Mouse (Mus musculus): ENCODE measurements around the gene Psme3. TPM values are rescaled to one million over a fixed set of nuclear protein-coding genes. Genes with fewer than 3 reads are reported as not detected.

The Psme3 gene
- polyA plus RNA-seq, 1 experiment from 2014 or later: 158 TPM

- Histone ChIP-seq H3K27me3 (ENCODE audit: control insufficient read depth, insufficient read depth, low read length) (no peaks in the 10 kb centered on the region), H3K9me3 (ENCODE audit: control insufficient read depth, low read length) (no peaks in the 10 kb centered on the region), H3K27ac (replicated peaks; ENCODE audit: low read depth, low read length) (no peak overlapping the region), H3K9ac (ENCODE audit: low read length) (peak overlapping the region; percentile 83), H3K4me2 (ENCODE audit: low read depth, severe bottlenecking) (peak overlapping the region; percentile 99), H3K4me3 (ENCODE audit: low read depth, low read length) (peak overlapping the region; percentile 94), H3K4me1 (ENCODE audit: control insufficient read depth, insufficient read depth, low read length) (peaks cover 5% of the 10 kb centered on the region), H3K36me3 (ENCODE audit: control insufficient read depth, insufficient read depth, low read length) (peaks cover 6% of the 10 kb centered on the region)
- DNase-seq (ENCODE audit: low spot score) (no peak), ATAC-seq (ENCODE audit: insufficient number of reproducible peaks, low FRiP score, low TSS enrichment, low read depth) (peak; percentile 9; the same call in 1 of the 2 replicates)
- 14% methylated on average over 26 of the region's 26 CpGs for WGBS
These were observed 14.6 kb upstream of the Psme3 start for GRCm38 (mm10) chr11:101301299-101302003.

GRCm38 (mm10) chr11:101302004-101302798 is 13.8 kb upstream of the Psme3 start, which contains the start of gene Becn1:
TSS of gene Becn1 (minus strand) at chr11:101302286.
- peak; percentile 83; the same call in 1 of the 2 replicates for ATAC-seq (ENCODE audit: insufficient number of reproducible peaks, low FRiP score, low TSS enrichment, low read depth)

GRCm38 (mm10) chr11:101307744-101308143 is 8.3 kb upstream of the Psme3 start:
- Histone ChIP-seq H3K27ac (replicated peaks; ENCODE audit: low read depth, low read length) (no peak overlapping the region), H3K4me3 (ENCODE audit: low read depth, low read length) (no peak overlapping the region), H3K9me3 (ENCODE audit: control insufficient read depth, low read length) (no peaks in the 10 kb centered on the region), H3K36me3 (ENCODE audit: control insufficient read depth, insufficient read depth, low read length) (no peaks in the 10 kb centered on the region), H3K4me1 (ENCODE audit: control insufficient read depth, insufficient read depth, low read length) (no peaks in the 10 kb centered on the region), H3K27me3 (ENCODE audit: control insufficient read depth, insufficient read depth, low read length) (no peaks in the 10 kb centered on the region), H3K4me2 (ENCODE audit: low read depth, severe bottlenecking) (no peak overlapping the region), H3K9ac (ENCODE audit: low read length) (no peak overlapping the region)
- ATAC-seq (ENCODE audit: insufficient number of reproducible peaks, low FRiP score, low TSS enrichment, low read depth) (no peak), DNase-seq (ENCODE audit: low spot score) (no peak)
- 45% methylated on average over 5 of the region's 5 CpGs for WGBS

More at GRCm38 (mm10) chr11:101302004-101302798, 13.8 kb upstream of the Psme3 start, which contains the start of gene Becn1:
- peaks cover 5% of the 10 kb centered on the region for H3K4me1 ChIP-seq (ENCODE audit: control insufficient read depth, insufficient read depth, low read length)
- WGBS: 7% methylated on average over 39 of the region's 39 CpGs
- H3K27me3 ChIP-seq (ENCODE audit: control insufficient read depth, insufficient read depth, low read length): no peaks in the 10 kb centered on the region
- H3K4me2 ChIP-seq (ENCODE audit: low read depth, severe bottlenecking): peak within 1 kb of the TSS; percentile 99
- H3K4me3 ChIP-seq (ENCODE audit: low read depth, low read length): peak within 1 kb of the TSS; percentile 94
- peaks cover 6% of the 10 kb centered on the region for H3K36me3 ChIP-seq (ENCODE audit: control insufficient read depth, insufficient read depth, low read length)
- no peaks in the 10 kb centered on the region for H3K9me3 ChIP-seq (ENCODE audit: control insufficient read depth, low read length)
- peak within 1 kb of the TSS; percentile 83 for H3K9ac ChIP-seq (ENCODE audit: low read length)
- DNase-seq (ENCODE audit: low spot score): peak; percentile 99
- H3K27ac ChIP-seq (replicated peaks; ENCODE audit: low read depth, low read length): no peak within 1 kb of the TSS

GRCm38 (mm10) chr11:101311083-101311482 is 4.9 kb upstream of the Psme3 start:
- H3K4me1 ChIP-seq (ENCODE audit: control insufficient read depth, insufficient read depth, low read length): no peaks in the 10 kb centered on the region
- WGBS: 92% methylated on average over 3 of the region's 3 CpGs
- no peaks in the 10 kb centered on the region for H3K27me3 ChIP-seq (ENCODE audit: control insufficient read depth, insufficient read depth, low read length)
- DNase-seq (ENCODE audit: low spot score) (no peak), ATAC-seq (ENCODE audit: insufficient number of reproducible peaks, low FRiP score, low TSS enrichment, low read depth) (no peak)
- H3K4me2 ChIP-seq (ENCODE audit: low read depth, severe bottlenecking): no peak overlapping the region
- H3K9me3 ChIP-seq (ENCODE audit: control insufficient read depth, low read length): no peaks in the 10 kb centered on the region
- H3K36me3 ChIP-seq (ENCODE audit: control insufficient read depth, insufficient read depth, low read length): no peaks in the 10 kb centered on the region
- H3K4me3 ChIP-seq (ENCODE audit: low read depth, low read length): no peak overlapping the region
- no peak overlapping the region for H3K9ac ChIP-seq (ENCODE audit: low read length)
- no peak overlapping the region for H3K27ac ChIP-seq (replicated peaks; ENCODE audit: low read depth, low read length)

- H3K4me2 ChIP-seq (ENCODE audit: low read depth, severe bottlenecking): no peak overlapping the region
- 86% methylated on average over 3 of the region's 3 CpGs for WGBS
- H3K27me3 ChIP-seq (ENCODE audit: control insufficient read depth, insufficient read depth, low read length): no peaks in the 10 kb centered on the region
- peaks cover 4% of the 10 kb centered on the region for H3K4me1 ChIP-seq (ENCODE audit: control insufficient read depth, insufficient read depth, low read length)
- no peak overlapping the region for H3K9ac ChIP-seq (ENCODE audit: low read length)
- ATAC-seq (ENCODE audit: insufficient number of reproducible peaks, low FRiP score, low TSS enrichment, low read depth) (no peak), DNase-seq (ENCODE audit: low spot score) (no peak)
- H3K4me3 ChIP-seq (ENCODE audit: low read depth, low read length): no peak overlapping the region
- no peaks in the 10 kb centered on the region for H3K36me3 ChIP-seq (ENCODE audit: control insufficient read depth, insufficient read depth, low read length)
- no peaks in the 10 kb centered on the region for H3K9me3 ChIP-seq (ENCODE audit: control insufficient read depth, low read length)
- H3K27ac ChIP-seq (replicated peaks; ENCODE audit: low read depth, low read length): no peak overlapping the region
These were observed 3.9 kb upstream of the Psme3 start for GRCm38 (mm10) chr11:101312150-101312549.

GRCm38 (mm10) chr11:101314567-101314966 is 1.4 kb upstream of the Psme3 start:
- Histone ChIP-seq H3K4me2 (ENCODE audit: low read depth, severe bottlenecking) (no peak overlapping the region), H3K9ac (ENCODE audit: low read length) (no peak overlapping the region), H3K27me3 (ENCODE audit: control insufficient read depth, insufficient read depth, low read length) (no peaks in the 10 kb centered on the region), H3K36me3 (ENCODE audit: control insufficient read depth, insufficient read depth, low read length) (peaks cover 4% of the 10 kb centered on the region), H3K27ac (replicated peaks; ENCODE audit: low read depth, low read length) (no peak overlapping the region), H3K4me3 (ENCODE audit: low read depth, low read length) (no peak overlapping the region), H3K4me1 (ENCODE audit: control insufficient read depth, insufficient read depth, low read length) (peaks cover 9% of the 10 kb centered on the region), H3K9me3 (ENCODE audit: control insufficient read depth, low read length) (no peaks in the 10 kb centered on the region)
- ATAC-seq (ENCODE audit: insufficient number of reproducible peaks, low FRiP score, low TSS enrichment, low read depth): no peak
- no peak for DNase-seq (ENCODE audit: low spot score)
- 97% methylated on average over 1 of the region's 1 CpGs for WGBS

GRCm38 (mm10) chr11:101315082-101315650 is 847 bp upstream of the Psme3 start:
- peak overlapping the region; percentile 97 for H3K4me3 ChIP-seq (ENCODE audit: low read depth, low read length)
- no peak for ATAC-seq (ENCODE audit: insufficient number of reproducible peaks, low FRiP score, low TSS enrichment, low read depth)
- no peak for DNase-seq (ENCODE audit: low spot score)
- H3K36me3 ChIP-seq (ENCODE audit: control insufficient read depth, insufficient read depth, low read length): peaks cover 5% of the 10 kb centered on the region
- no peaks in the 10 kb centered on the region for H3K9me3 ChIP-seq (ENCODE audit: control insufficient read depth, low read length)
- H3K27me3 ChIP-seq (ENCODE audit: control insufficient read depth, insufficient read depth, low read length): no peaks in the 10 kb centered on the region
- H3K27ac ChIP-seq (replicated peaks; ENCODE audit: low read depth, low read length): no peak overlapping the region
- H3K9ac ChIP-seq (ENCODE audit: low read length): peak overlapping the region; percentile 89; the same call in 1 of the 2 replicates
- 87% methylated on average over 8 of the region's 8 CpGs for WGBS
- peak overlapping the region; percentile 87 for H3K4me2 ChIP-seq (ENCODE audit: low read depth, severe bottlenecking)
- H3K4me1 ChIP-seq (ENCODE audit: control insufficient read depth, insufficient read depth, low read length): peaks cover 9% of the 10 kb centered on the region

- Histone ChIP-seq H3K27me3 (ENCODE audit: control insufficient read depth, insufficient read depth, low read length) (no peaks in the 10 kb centered on the region), H3K9ac (ENCODE audit: low read length) (peak overlapping the region; percentile 89), H3K4me1 (ENCODE audit: control insufficient read depth, insufficient read depth, low read length) (peaks cover 9% of the 10 kb centered on the region), H3K36me3 (ENCODE audit: control insufficient read depth, insufficient read depth, low read length) (peaks cover 15% of the 10 kb centered on the region), H3K9me3 (ENCODE audit: control insufficient read depth, low read length) (no peaks in the 10 kb centered on the region), H3K4me3 (ENCODE audit: low read depth, low read length) (peak overlapping the region; percentile 97), H3K4me2 (ENCODE audit: low read depth, severe bottlenecking) (peak overlapping the region; percentile 87), H3K27ac (replicated peaks; ENCODE audit: low read depth, low read length) (peak overlapping the region; percentile 42; the same call in 1 of the 2 replicates)
- ATAC-seq (ENCODE audit: insufficient number of reproducible peaks, low FRiP score, low TSS enrichment, low read depth): peak; percentile 58; the same call in 1 of the 2 replicates
- DNase-seq (ENCODE audit: low spot score): peak; percentile 36
- WGBS: under 1% methylated on average over 17 of the region's 17 CpGs
These were observed 496 bp downstream of the Psme3 start for GRCm38 (mm10) chr11:101316501-101316917.
